Mouse (Mus musculus) heart, postnatal 0 days (tissue): ENCODE results near the gene Dus2. TPM values are rescaled to one million over a fixed set of nuclear protein-coding genes. Genes with fewer than 3 reads are reported as not detected.
"Not testable (repeated sequence)": the region's sequence is repeated elsewhere in the genome, so short reads cannot be mapped to it uniquely, and the experiment has no call there.

Source experiments
- ATAC-seq: fragments of 200-750 bp; cut with Nextera tagmentation; 2 replicates; pipeline ENCODE4 v1.8.0; 2017; ENCODE audit warnings: low read depth, moderate number of reproducible peaks, moderate library complexity; ENCODE audit not compliant: insufficient read depth
- DNase-seq: peaks from one replicate; pipeline ENCODE4 v3.0.0-alpha.2; 2016; ENCODE audit warnings: low spot score
- H3K27ac ChIP-seq: fragments of 300-500 bp; sonication (generic); 2 replicates; pipeline ENCODE4 v1.5.1; 2014; ENCODE audit warnings: low read depth, mild to moderate bottlenecking
- H3K27me3 ChIP-seq: fragments of 300-500 bp; sonication (generic); 2 replicates; pipeline ENCODE4 v1.6.1; 2014; ENCODE audit warnings: low read length, mixed read lengths; ENCODE audit not compliant: control insufficient read depth, insufficient read depth
- H3K36me3 ChIP-seq: fragments of 300-500 bp; sonication (generic); replicated peaks from 2 replicates; pipeline ENCODE4 v1.6.1; 2014; ENCODE audit warnings: low read length, mixed read lengths; ENCODE audit not compliant: control insufficient read depth, insufficient read depth
- H3K4me1 ChIP-seq: fragments of 300-500 bp; sonication (generic); 2 replicates; pipeline ENCODE4 v1.6.1; 2014; ENCODE audit warnings: antibody characterized with exemption; ENCODE audit not compliant: control insufficient read depth, insufficient read depth
- H3K4me2 ChIP-seq: fragments of 300-500 bp; sonication (generic); 2 replicates; pipeline ENCODE4 v1.6.1; 2014; ENCODE audit warnings: low read depth, mild to moderate bottlenecking, low read length, moderate library complexity
- H3K4me3 ChIP-seq: fragments of 300-500 bp; sonication (generic); 2 replicates; pipeline ENCODE4 v1.5.1; 2014; ENCODE audit warnings: low read depth, low read length
- H3K9ac ChIP-seq: fragments of 300-500 bp; sonication (generic); replicated peaks from 2 replicates; pipeline ENCODE4 v1.6.1; 2014; ENCODE audit warnings: low read depth, low read length, mixed read lengths
- H3K9me3 ChIP-seq: fragments of 300-500 bp; sonication (generic); replicated peaks from 2 replicates; pipeline ENCODE4 v1.6.1; 2016; ENCODE audit warnings: low read length; ENCODE audit not compliant: control insufficient read depth
- CTCF ChIP-seq: IDR thresholded peaks from 2 replicates; pipeline ENCODE4 v1.5.1; 2016; ENCODE audit warnings: antibody characterized with exemption, control low read depth, low read depth
- EP300 ChIP-seq: IDR thresholded peaks from 2 replicates; pipeline ENCODE4 v1.6.1; 2016; ENCODE audit warnings: antibody characterized with exemption, low read depth
- WGBS: fragments of 180-500 bp; shearing (Covaris S2); extraction: QIAGEN DNeasy Blood & Tissue Kit; methylation state at CpG from one replicate; pipeline ENCODE4 v1.1.7; 2014; 5-methylcytosine and 5-hydroxymethylcytosine counted together
- polyA plus RNA-seq: library from polyadenylated mRNA; unstranded; fragments of >200 nt; fragmentation: Nextera tagmentation; extraction: Ambion mirVana; gene quantifications from 2 replicates; pipeline ENCODE4 v1.2.1, GENCODE M21; 2015
- total RNA-seq: library from RNA; depleted of rRNA; stranded (reverse); fragments of >200 nt; gene quantifications from 2 replicates; pipeline ENCODE4 v1.2.3, GENCODE M21; 2014; ENCODE audit warnings: low replicate concordance

Gene Dus2
- total and polyA plus RNA-seq, 2 experiments from 2014 or later, result 8.5 to 8.6 TPM

GRCm38 (mm10) chr8:106001908-106002307, 10.8 kb downstream of the Dus2 start:
- WGBS, result 66% methylated on average over 4 of the region's 4 CpGs
- Histone ChIP-seq H3K27ac (no peak overlapping the region), H3K4me1 (no peaks in the 10 kb centered on the region), H3K9ac (no peak overlapping the region), H3K9me3 (no peaks in the 10 kb centered on the region), H3K4me3 (no peak overlapping the region), H3K36me3 (no peaks in the 10 kb centered on the region), H3K4me2 (no peak overlapping the region), H3K27me3 (no peaks in the 10 kb centered on the region)
- DNase-seq (no peak), ATAC-seq (no peak)
- TF ChIP-seq EP300 (no peak), CTCF (no peak)

GRCm38 (mm10) chr8:106004538-106005207, 13.5 kb downstream of the Dus2 start:
- Histone ChIP-seq H3K4me2 (no peak overlapping the region), H3K27ac (no peak overlapping the region), H3K27me3 (no peaks in the 10 kb centered on the region), H3K9me3 (no peaks in the 10 kb centered on the region), H3K36me3 (no peaks in the 10 kb centered on the region), H3K4me1 (0 out of 2 replicates have a peak, but pooled peaks cover 2% of the 10 kb centered on the region), H3K4me3 (no peak overlapping the region), H3K9ac (no peak overlapping the region)
- no peak for TF ChIP-seq EP300
- TF ChIP-seq CTCF, result no peak
- ATAC-seq (no peak), DNase-seq (no peak)
- WGBS, result 63% methylated on average over 8 of the region's 8 CpGs

GRCm38 (mm10) chr8:106005875-106006274, 14.7 kb downstream of the Dus2 start, which contains the start of gene Dpep2nb:
Gene Dpep2nb, minus strand, starts transcription at chr8:106005975.
- Histone ChIP-seq H3K4me1 (peaks cover 13% of the 10 kb centered on the region), H3K27ac (no peak within 1 kb of the TSS), H3K36me3 (no peaks in the 10 kb centered on the region), H3K4me2 (no peak within 1 kb of the TSS), H3K27me3 (no peaks in the 10 kb centered on the region), H3K4me3 (no peak within 1 kb of the TSS), H3K9ac (no peak within 1 kb of the TSS), H3K9me3 (no peaks in the 10 kb centered on the region)
- 71% methylated on average over 4 of the region's 4 CpGs for WGBS
- no peak for DNase-seq
- ATAC-seq, result no peak
- TF ChIP-seq CTCF, result no peak

GRCm38 (mm10) chr8:106006413-106006812, 15.3 kb downstream of the Dus2 start:
- H3K27me3 ChIP-seq, result no peaks in the 10 kb centered on the region
- H3K4me2 ChIP-seq, result no peak overlapping the region
- DNase-seq (no peak), ATAC-seq (no peak)
- H3K4me1 ChIP-seq, result peaks cover 13% of the 10 kb centered on the region
- no peak overlapping the region for H3K9ac ChIP-seq
- H3K27ac ChIP-seq, result no peak overlapping the region
- no peaks in the 10 kb centered on the region for H3K9me3 ChIP-seq
- TF ChIP-seq CTCF, result peak; percentile 16
- no peak for TF ChIP-seq EP300
- H3K36me3 ChIP-seq, result no peaks in the 10 kb centered on the region
- 87% methylated on average over 4 of the region's 4 CpGs for WGBS
- H3K4me3 ChIP-seq, result no peak overlapping the region

GRCm38 (mm10) chr8:106007135-106007534, 16.0 kb downstream of the Dus2 start:
- no peak overlapping the region for H3K4me3 ChIP-seq
- no peak overlapping the region for H3K9ac ChIP-seq
- ATAC-seq (no peak), DNase-seq (no peak)
- TF ChIP-seq CTCF (no peak), EP300 (no peak)
- no peak overlapping the region for H3K4me2 ChIP-seq
- H3K27me3 ChIP-seq, result no peaks in the 10 kb centered on the region
- H3K4me1 ChIP-seq, result peaks cover 18% of the 10 kb centered on the region
- H3K27ac ChIP-seq, result no peak overlapping the region
- WGBS, result 56% methylated on average over 3 of the region's 3 CpGs
- H3K9me3 ChIP-seq, result no peaks in the 10 kb centered on the region
- no peaks in the 10 kb centered on the region for H3K36me3 ChIP-seq

DNA sequence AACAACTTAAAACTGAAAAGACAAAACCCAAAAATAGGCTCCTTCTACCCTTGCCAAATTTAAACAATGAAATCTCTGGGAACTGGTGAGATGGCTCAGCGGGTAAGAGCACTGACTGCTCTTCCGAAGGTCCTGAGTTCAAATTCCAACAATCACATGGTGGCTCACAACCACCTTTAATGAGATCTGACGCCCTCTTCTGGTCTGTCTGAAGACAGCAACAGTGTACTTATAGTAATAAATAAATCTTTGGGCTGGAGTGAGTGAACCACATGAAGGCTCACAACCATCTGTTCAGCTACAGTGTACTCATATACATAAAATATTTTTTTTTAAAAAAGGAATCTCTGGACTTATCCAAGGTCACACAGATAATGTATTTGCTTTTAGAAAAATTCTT, 16.8 kb downstream of the Dus2 start:
- TF ChIP-seq CTCF, result 0 out of 2 replicates have a peak, but pooled peaks have one; percentile 4
- not testable (repeated sequence) for ATAC-seq, H3K4me2 ChIP-seq, H3K27ac ChIP-seq, H3K9me3 ChIP-seq, H3K27me3 ChIP-seq, H3K4me3 ChIP-seq, H3K9ac ChIP-seq, DNase-seq, H3K36me3 ChIP-seq
- peaks cover 18% of the 10 kb centered on the region for H3K4me1 ChIP-seq
- WGBS, result 56% methylated on average over 3 of the region's 3 CpGs
